Mouse (Mus musculus) midbrain, postnatal 0 days (tissue): ENCODE measurements around the gene Tulp1. TPM values are rescaled to one million over a fixed set of nuclear protein-coding genes. Genes with fewer than 3 reads are reported as not detected.

Source experiments
- ATAC-seq: fragments of 200-750 bp; cut with Nextera tagmentation; 2 replicates; pipeline ENCODE4 v1.8.0; 2017; ENCODE audit warnings: moderate number of reproducible peaks, mild to moderate bottlenecking, moderate TSS enrichment, moderate library complexity; ENCODE audit not compliant: low FRiP score
- DNase-seq: peaks from one replicate; pipeline ENCODE4 v3.0.0-alpha.2; 2015; ENCODE audit warnings: low spot score
- H3K27ac ChIP-seq: fragments of 300-500 bp; sonication (generic); 2 replicates; pipeline ENCODE4 v1.5.1; 2014; ENCODE audit warnings: low read depth, mild to moderate bottlenecking, low read length, mixed read lengths
- H3K27me3 ChIP-seq: fragments of 300-500 bp; sonication (generic); 2 replicates; pipeline ENCODE4 v1.6.1; 2014; ENCODE audit warnings: low read length, control low read depth, mixed read lengths; ENCODE audit not compliant: insufficient read depth
- H3K36me3 ChIP-seq: fragments of 300-500 bp; sonication (generic); 2 replicates; pipeline ENCODE4 v1.6.1; 2014; ENCODE audit warnings: low read length, control low read depth, mixed read lengths; ENCODE audit not compliant: insufficient read depth
- H3K4me1 ChIP-seq: fragments of 300-500 bp; sonication (generic); 2 replicates; pipeline ENCODE4 v1.6.1; 2014; ENCODE audit warnings: mild to moderate bottlenecking, control low read depth, antibody characterized with exemption, low read length, mixed read lengths; ENCODE audit not compliant: insufficient read depth
- H3K4me2 ChIP-seq: fragments of 300-500 bp; sonication (generic); 2 replicates; pipeline ENCODE4 v1.6.1; 2014; ENCODE audit warnings: low read depth, mild to moderate bottlenecking, low read length, mixed read lengths; ENCODE audit not compliant: poor library complexity, severe bottlenecking
- H3K4me3 ChIP-seq: fragments of 300-500 bp; sonication (generic); 2 replicates; pipeline ENCODE4 v1.5.1; 2014; ENCODE audit warnings: low read depth, mild to moderate bottlenecking, low read length, moderate library complexity
- H3K9ac ChIP-seq: fragments of 300-500 bp; sonication (generic); replicated peaks from 2 replicates; pipeline ENCODE4 v1.6.1; 2014; ENCODE audit warnings: mild to moderate bottlenecking, low read length, moderate library complexity, mixed read lengths; ENCODE audit not compliant: poor library complexity, severe bottlenecking
- H3K9me3 ChIP-seq: fragments of 300-500 bp; sonication (generic); 2 replicates; pipeline ENCODE4 v1.6.1; 2016; ENCODE audit warnings: low read length, control low read depth
- CTCF ChIP-seq: IDR thresholded peaks from 2 replicates; pipeline ENCODE4 v1.5.1; 2016; ENCODE audit warnings: antibody characterized with exemption, mild to moderate bottlenecking
- WGBS: fragments of 180-500 bp; shearing (Covaris S2); extraction: QIAGEN DNeasy Blood & Tissue Kit; methylation state at CpG from one replicate; pipeline ENCODE4 v1.1.7; 2014; 5-methylcytosine and 5-hydroxymethylcytosine counted together
- polyA plus RNA-seq: library from polyadenylated mRNA; unstranded; fragments of >200 nt; fragmentation: Nextera tagmentation; extraction: Ambion mirVana; gene quantifications from 2 replicates; pipeline ENCODE4 v1.2.1, GENCODE M21; 2015
- total RNA-seq: library from RNA; depleted of rRNA; stranded (reverse); fragments of >200 nt; gene quantifications from 2 replicates; pipeline ENCODE4 v1.2.3, GENCODE M21; 2014

Tulp1 gene
- total and polyA plus RNA-seq, 2 experiments from 2014 or later, result 1.0 to 1.1 TPM

GRCm38 (mm10) chr17:28323786-28324185 lies 41.2 kb downstream of the Tulp1 start:
- no peak for DNase-seq
- Histone ChIP-seq H3K4me3 (no peak overlapping the region), H3K36me3 (peaks cover 4% of the 10 kb centered on the region), H3K9ac (no peak overlapping the region), H3K4me2 (no peak overlapping the region), H3K4me1 (no peaks in the 10 kb centered on the region), H3K27me3 (no peaks in the 10 kb centered on the region), H3K9me3 (no peaks in the 10 kb centered on the region), H3K27ac (no peak overlapping the region)
- no peak for ATAC-seq
- TF ChIP-seq CTCF, result no peak
- 92% methylated on average over 8 of the region's 8 CpGs for WGBS

GRCm38 (mm10) chr17:28321700-28322099 lies 43.3 kb downstream of the Tulp1 start:
- DNase-seq (no peak), ATAC-seq (no peak)
- H3K4me2 ChIP-seq, result no peak overlapping the region
- no peak overlapping the region for H3K27ac ChIP-seq
- H3K4me1 ChIP-seq, result no peaks in the 10 kb centered on the region
- no peaks in the 10 kb centered on the region for H3K27me3 ChIP-seq
- WGBS, result 92% methylated on average over 4 of the region's 4 CpGs
- no peak overlapping the region for H3K4me3 ChIP-seq
- no peak for TF ChIP-seq CTCF
- H3K9ac ChIP-seq, result no peak overlapping the region
- no peaks in the 10 kb centered on the region for H3K9me3 ChIP-seq
- H3K36me3 ChIP-seq, result peaks cover 19% of the 10 kb centered on the region

DNA sequence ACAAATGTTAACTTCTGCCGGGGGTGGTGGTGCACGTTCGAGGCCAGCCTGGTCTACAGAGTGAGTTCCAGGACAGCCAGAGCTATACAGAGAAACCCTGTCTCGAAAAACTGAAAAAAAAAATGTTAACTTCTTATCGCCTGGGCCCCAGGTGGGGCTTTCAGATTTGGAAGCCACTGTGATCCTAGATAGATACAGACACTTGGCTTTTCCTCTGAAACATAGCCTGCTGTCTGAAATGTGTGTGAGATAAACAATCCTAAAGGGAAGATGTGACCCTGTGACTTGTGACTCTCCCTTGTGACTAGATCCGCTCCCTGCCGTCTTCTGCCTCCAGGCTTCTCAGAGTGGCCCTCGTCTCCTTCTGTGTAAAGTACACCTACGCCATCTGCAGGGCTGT lies 47.3 kb downstream of the Tulp1 start:
- 85% methylated on average over 9 of the region's 9 CpGs for WGBS
- Histone ChIP-seq H3K9ac (no peak overlapping the region), H3K36me3 (peaks cover 20% of the 10 kb centered on the region), H3K4me2 (no peak overlapping the region), H3K9me3 (no peaks in the 10 kb centered on the region), H3K27ac (no peak overlapping the region), H3K27me3 (no peaks in the 10 kb centered on the region), H3K4me1 (peaks cover 6% of the 10 kb centered on the region; the same call in 1 of the 2 replicates), H3K4me3 (no peak overlapping the region)
- TF ChIP-seq CTCF, result no peak
- DNase-seq (no peak), ATAC-seq (no peak)

- H3K36me3 ChIP-seq, result peaks cover 20% of the 10 kb centered on the region
- no peaks in the 10 kb centered on the region for H3K27me3 ChIP-seq
- 63% methylated on average over 8 of the region's 8 CpGs for WGBS
- no peaks in the 10 kb centered on the region for H3K9me3 ChIP-seq
- H3K9ac ChIP-seq, result no peak overlapping the region
- no peak overlapping the region for H3K4me2 ChIP-seq
- DNase-seq, result no peak
- no peak for ATAC-seq
- TF ChIP-seq CTCF, result no peak
- H3K4me1 ChIP-seq, result peaks cover 6% of the 10 kb centered on the region; the same call in 1 of the 2 replicates
- H3K4me3 ChIP-seq, result no peak overlapping the region
- H3K27ac ChIP-seq, result no peak overlapping the region
Measured at GRCm38 (mm10) chr17:28317091-28317490, 47.9 kb downstream of the Tulp1 start.

- Histone ChIP-seq H3K27ac (no peak overlapping the region), H3K27me3 (no peaks in the 10 kb centered on the region), H3K9ac (no peak overlapping the region), H3K4me3 (no peak overlapping the region), H3K9me3 (no peaks in the 10 kb centered on the region), H3K36me3 (peaks cover 20% of the 10 kb centered on the region), H3K4me1 (peaks cover 6% of the 10 kb centered on the region; the same call in 1 of the 2 replicates), H3K4me2 (no peak overlapping the region)
- WGBS, result 92% methylated on average over 9 of the region's 9 CpGs
- ATAC-seq (no peak), DNase-seq (no peak)
- peak; percentile 18 for TF ChIP-seq CTCF
Measured at GRCm38 (mm10) chr17:28316476-28316875, 48.5 kb downstream of the Tulp1 start.

GRCm38 (mm10) chr17:28315611-28316160 lies 49.3 kb downstream of the Tulp1 start:
- Histone ChIP-seq H3K27me3 (no peaks in the 10 kb centered on the region), H3K4me3 (no peak overlapping the region), H3K36me3 (peaks cover 20% of the 10 kb centered on the region), H3K4me1 (peaks cover 6% of the 10 kb centered on the region; the same call in 1 of the 2 replicates), H3K27ac (no peak overlapping the region), H3K4me2 (no peak overlapping the region), H3K9ac (no peak overlapping the region), H3K9me3 (no peaks in the 10 kb centered on the region)
- DNase-seq (no peak), ATAC-seq (no peak)
- TF ChIP-seq CTCF, result no peak
- 80% methylated on average over 20 of the region's 20 CpGs for WGBS
